Mouse (Mus musculus) myocyte (in vitro differentiated cells): Measurements from ENCODE around the gene Itga11.

Experiments
- E2F4 ChIP-seq: IDR thresholded peaks from one replicate; pipeline ENCODE4 v1.6.1; 2011; ENCODE audit warnings: mild to moderate bottlenecking, control low read depth, moderate library complexity; ENCODE audit not compliant: insufficient read depth
- MAX ChIP-seq: IDR thresholded peaks from one replicate; pipeline ENCODE4 v1.6.1; 2011; ENCODE audit warnings: low read depth, mild to moderate bottlenecking, control low read depth
- POLR2A ChIP-seq: IDR thresholded peaks from one replicate; pipeline ENCODE4 v1.6.1; 2011; ENCODE audit warnings: low read depth, mild to moderate bottlenecking, control low read depth, moderate library complexity; ENCODE audit not compliant: insufficient read length

DNA sequence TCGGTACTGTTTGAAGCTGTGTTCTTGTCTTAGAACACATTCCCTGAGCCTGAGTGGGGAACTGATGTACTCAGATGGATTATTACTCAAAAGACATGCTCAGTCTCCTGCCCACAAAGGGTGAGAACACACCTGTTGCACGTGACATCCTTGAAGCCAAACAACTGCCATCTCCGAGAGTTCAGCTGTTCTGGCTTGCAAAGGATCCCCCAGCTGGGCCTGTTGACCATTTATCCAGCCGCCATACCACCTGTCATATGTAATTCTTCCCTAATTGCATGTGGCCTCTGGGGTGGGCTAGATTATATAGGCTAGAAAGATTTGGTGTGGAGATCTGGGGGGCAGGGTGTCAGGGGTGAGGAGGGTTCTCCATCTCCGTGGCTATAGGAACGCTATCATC lies 143.2 kb downstream of the Itga11 start:
- no peak for TF ChIP-seq MAX
- no peak for TF ChIP-seq POLR2A
- no peak for TF ChIP-seq E2F4
